Mouse (Mus musculus) liver, adult 2 months (tissue): ENCODE measurements around the gene Rcor3.

Experiments
- CTCF ChIP-seq: fragments of 200-500 bp; IDR thresholded peaks from 2 replicates; pipeline ENCODE4 v1.5.1; 2011; ENCODE audit warnings: low read depth, low read length, control low read depth
- POLR2A ChIP-seq: fragments of 200-500 bp; IDR thresholded peaks from 2 replicates; pipeline ENCODE4 v1.6.1; 2011; ENCODE audit warnings: low read length, control low read depth; ENCODE audit not compliant: insufficient read depth; ENCODE audit errors: extremely low read depth

GRCm38 (mm10) chr1:192090281-192090680, 47.6 kb downstream of the Rcor3 start:
- no peak for TF ChIP-seq POLR2A
- no peak for TF ChIP-seq CTCF
